Mouse (Mus musculus) lung, embryonic 16.5 days (tissue): Measurements from ENCODE around the gene Plxnb3. TPM values are rescaled to one million over a fixed set of nuclear protein-coding genes. Genes with fewer than 3 reads are reported as not detected.

Source experiments
- ATAC-seq: fragments of 200-750 bp; cut with Nextera tagmentation; 2 replicates; pipeline ENCODE4 v1.8.0; 2017; ENCODE audit warnings: low read depth, mild to moderate bottlenecking, moderate library complexity
- H3K27ac ChIP-seq: fragments of 300-500 bp; sonication (generic); 2 replicates; pipeline ENCODE4 v1.5.1; 2014; ENCODE audit warnings: mild to moderate bottlenecking, control low read depth, low read length
- H3K27me3 ChIP-seq: fragments of 300-500 bp; sonication (generic); 2 replicates; pipeline ENCODE4 v1.6.1; 2014; ENCODE audit warnings: low read depth, low read length, mixed read lengths; ENCODE audit not compliant: control insufficient read depth, insufficient read depth
- H3K36me3 ChIP-seq: fragments of 300-500 bp; sonication (generic); 2 replicates; pipeline ENCODE4 v1.6.1; 2014; ENCODE audit warnings: low read length; ENCODE audit not compliant: control insufficient read depth, insufficient read depth
- H3K4me1 ChIP-seq: fragments of 300-500 bp; sonication (generic); replicated peaks from 2 replicates; pipeline ENCODE4 v1.6.1; 2014; ENCODE audit warnings: low read length, mixed read lengths; ENCODE audit not compliant: control insufficient read depth, insufficient read depth
- H3K4me2 ChIP-seq: fragments of 300-500 bp; sonication (generic); 2 replicates; pipeline ENCODE4 v1.6.1; 2014; ENCODE audit warnings: low read depth, low read length, control low read depth
- H3K4me3 ChIP-seq: fragments of 300-500 bp; sonication (generic); 2 replicates; pipeline ENCODE4 v1.5.1; 2014; ENCODE audit warnings: mild to moderate bottlenecking, low read length, control low read depth
- H3K9ac ChIP-seq: fragments of 300-500 bp; sonication (generic); 2 replicates; pipeline ENCODE4 v1.6.1; 2014; ENCODE audit warnings: low read length, control low read depth
- H3K9me3 ChIP-seq: fragments of 300-500 bp; sonication (generic); 2 replicates; pipeline ENCODE4 v1.6.1; 2016; ENCODE audit warnings: low read length; ENCODE audit not compliant: control insufficient read depth
- WGBS: fragments of 180-500 bp; shearing (Covaris S2); extraction: QIAGEN DNeasy Blood & Tissue Kit; methylation state at CpG from one replicate; pipeline ENCODE4 v1.1.7; 2014; 5-methylcytosine and 5-hydroxymethylcytosine counted together
- polyA plus RNA-seq: library from polyadenylated mRNA; unstranded; fragments of >200 nt; fragmentation: Nextera tagmentation; extraction: Ambion mirVana; gene quantifications from 2 replicates; pipeline ENCODE4 v1.2.1, GENCODE M21; 2015

The Plxnb3 gene
- polyA plus RNA-seq, 1 experiment from 2014 or later, result 0.35 TPM

GRCm38 (mm10) chrX:73774802-73775483 is 18.1 kb downstream of the Plxnb3 start:
- H3K9ac ChIP-seq, result no peak overlapping the region
- no peak overlapping the region; the same call in 1 of the 2 replicates for H3K27ac ChIP-seq
- no peaks in the 10 kb centered on the region for H3K27me3 ChIP-seq
- ATAC-seq, result peak; percentile 84
- no peak overlapping the region for H3K4me3 ChIP-seq
- no peaks in the 10 kb centered on the region for H3K9me3 ChIP-seq
- no peaks in the 10 kb centered on the region for H3K4me1 ChIP-seq
- H3K4me2 ChIP-seq, result no peak overlapping the region
- WGBS, result 63% methylated on average over 10 of the region's 10 CpGs
- H3K36me3 ChIP-seq, result 0 out of 2 replicates have a peak, but pooled peaks cover 8% of the 10 kb centered on the region

GRCm38 (mm10) chrX:73782227-73782626 is 25.3 kb downstream of the Plxnb3 start:
- Histone ChIP-seq H3K27me3 (no peaks in the 10 kb centered on the region), H3K9me3 (no peaks in the 10 kb centered on the region), H3K36me3 (peaks cover 12% of the 10 kb centered on the region), H3K4me3 (no peak overlapping the region), H3K9ac (no peak overlapping the region), H3K27ac (no peak overlapping the region), H3K4me1 (peaks cover 6% of the 10 kb centered on the region), H3K4me2 (no peak overlapping the region)
- 86% methylated on average over 3 of the region's 3 CpGs for WGBS
- ATAC-seq, result no peak

GRCm38 (mm10) chrX:73785666-73786065 is 28.8 kb downstream of the Plxnb3 start:
- peak overlapping the region; percentile 66 for H3K9ac ChIP-seq
- H3K27ac ChIP-seq, result peak overlapping the region; percentile 93
- H3K27me3 ChIP-seq, result no peaks in the 10 kb centered on the region
- no peak for ATAC-seq
- peak overlapping the region; percentile 66 for H3K4me2 ChIP-seq
- H3K4me3 ChIP-seq, result peak overlapping the region; percentile 69
- peaks cover 3% of the 10 kb centered on the region for H3K36me3 ChIP-seq
- peaks cover 12% of the 10 kb centered on the region for H3K4me1 ChIP-seq
- no peaks in the 10 kb centered on the region for H3K9me3 ChIP-seq

GRCm38 (mm10) chrX:73786364-73787224 is 29.7 kb downstream of the Plxnb3 start, which contains the start of the genes Idh3g and Ssr4:
Idh3g (minus strand) TSS chrX:73786897.
Ssr4 (plus strand) TSS chrX:73787028.
- peak; percentile 98 for ATAC-seq
- Histone ChIP-seq H3K9me3 (no peaks in the 10 kb centered on the region), H3K4me2 (peak within 1 kb of the TSS; percentile 66), H3K4me1 (peaks cover 12% of the 10 kb centered on the region), H3K9ac (peak within 1 kb of the TSS; percentile 80), H3K27me3 (no peaks in the 10 kb centered on the region), H3K4me3 (peak within 1 kb of the TSS; percentile 69), H3K36me3 (peaks cover 5% of the 10 kb centered on the region), H3K27ac (peak within 1 kb of the TSS; percentile 93)
- 18% methylated on average over 44 of the region's 52 CpGs for WGBS

GRCm38 (mm10) chrX:73787225-73787558 is 30.3 kb downstream of the Plxnb3 start:
- Histone ChIP-seq H3K27ac (peak overlapping the region; percentile 79), H3K36me3 (peaks cover 5% of the 10 kb centered on the region; the same call in 1 of the 2 replicates), H3K4me3 (peak overlapping the region; percentile 69), H3K9me3 (no peaks in the 10 kb centered on the region), H3K4me1 (peaks cover 12% of the 10 kb centered on the region), H3K4me2 (peak overlapping the region; percentile 62), H3K9ac (peak overlapping the region; percentile 80), H3K27me3 (no peaks in the 10 kb centered on the region)
- 20% methylated on average over 16 of the region's 22 CpGs for WGBS
- ATAC-seq, result no peak; the same call in 1 of the 2 replicates

DNA sequence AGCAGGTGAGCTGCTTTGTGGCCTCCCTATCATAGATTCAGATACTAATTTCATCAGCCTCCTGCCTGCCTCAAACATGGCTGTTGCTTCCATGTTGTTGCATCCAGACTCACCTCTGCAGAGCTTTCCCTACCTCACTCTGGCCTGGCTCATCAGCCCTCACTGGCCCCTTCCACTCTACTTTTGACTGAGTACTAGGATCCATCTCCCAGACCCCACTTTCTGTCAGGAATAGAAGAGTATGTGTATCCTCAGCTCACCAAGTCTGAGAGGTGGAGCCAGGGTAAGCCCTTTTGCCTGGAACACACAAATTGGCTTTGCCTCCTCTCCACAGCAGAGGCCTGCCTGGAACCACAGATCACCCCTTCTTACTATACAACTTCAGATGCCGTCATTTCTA is 31.6 kb downstream of the Plxnb3 start:
- peak overlapping the region; percentile 62 for H3K4me2 ChIP-seq
- H3K27me3 ChIP-seq, result no peaks in the 10 kb centered on the region
- H3K27ac ChIP-seq, result no peak overlapping the region
- peaks cover 5% of the 10 kb centered on the region; the same call in 1 of the 2 replicates for H3K36me3 ChIP-seq
- H3K9me3 ChIP-seq, result no peaks in the 10 kb centered on the region
- 76% methylated on average over 1 of the region's 1 CpGs for WGBS
- peaks cover 12% of the 10 kb centered on the region for H3K4me1 ChIP-seq
- H3K9ac ChIP-seq, result peak overlapping the region; percentile 80; the same call in 1 of the 2 replicates
- H3K4me3 ChIP-seq, result no peak overlapping the region; the same call in 1 of the 2 replicates
- ATAC-seq, result no peak

DNA sequence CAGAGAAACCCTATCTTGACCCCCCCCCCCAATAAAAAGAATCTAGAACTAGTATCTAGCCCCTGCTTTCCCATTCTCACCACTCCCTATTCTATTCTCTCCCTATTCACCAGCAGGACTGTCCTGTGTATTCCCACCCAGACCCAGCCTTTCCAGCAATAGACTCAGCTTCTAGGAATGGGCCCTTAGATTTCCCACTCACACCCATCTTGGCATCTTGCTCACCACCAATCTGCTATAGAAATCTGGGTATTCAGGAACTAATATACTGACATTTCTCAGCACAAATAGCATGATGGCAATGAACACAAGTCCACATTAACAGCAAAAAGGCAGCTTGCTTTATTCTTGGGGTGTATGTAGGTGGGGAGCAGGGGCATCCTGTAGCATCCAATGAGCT is 36.1 kb downstream of the Plxnb3 start:
- no peak overlapping the region for H3K4me3 ChIP-seq
- H3K9me3 ChIP-seq, result no peaks in the 10 kb centered on the region
- H3K9ac ChIP-seq, result no peak overlapping the region
- no peak for ATAC-seq
- peaks cover 4% of the 10 kb centered on the region; the same call in 1 of the 2 replicates for H3K4me1 ChIP-seq
- no peak overlapping the region for H3K4me2 ChIP-seq
- H3K27ac ChIP-seq, result no peak overlapping the region
- peaks cover 5% of the 10 kb centered on the region; the same call in 1 of the 2 replicates for H3K36me3 ChIP-seq
- H3K27me3 ChIP-seq, result no peaks in the 10 kb centered on the region

- H3K9me3 ChIP-seq, result no peaks in the 10 kb centered on the region
Measured at GRCm38 (mm10) chrX:73793505-73793904, 36.6 kb downstream of the Plxnb3 start.

DNA sequence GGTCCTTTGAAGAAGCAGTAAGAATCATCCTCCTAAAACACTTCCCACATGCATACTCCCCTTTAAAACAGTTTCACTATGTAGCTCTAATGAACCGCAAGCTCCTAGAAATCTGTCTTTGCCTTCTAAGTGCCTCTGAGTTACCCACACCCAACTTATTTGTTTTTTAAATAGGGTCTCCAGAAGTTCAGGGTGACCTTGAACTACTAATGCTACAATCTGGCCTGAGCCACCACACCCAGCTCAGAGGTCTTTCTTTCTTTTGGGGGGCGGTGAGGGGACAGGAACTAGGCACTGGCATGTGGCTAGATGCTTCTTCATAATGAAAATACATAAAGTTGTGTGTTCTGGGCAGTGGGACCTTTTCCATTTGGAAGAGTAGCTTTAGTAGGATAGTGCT is 40.6 kb downstream of the Plxnb3 start:
- Histone ChIP-seq H3K9ac (no peak overlapping the region), H3K9me3 (no peaks in the 10 kb centered on the region), H3K4me1 (no peaks in the 10 kb centered on the region), H3K4me2 (no peak overlapping the region), H3K4me3 (no peak overlapping the region), H3K27ac (no peak overlapping the region), H3K27me3 (no peaks in the 10 kb centered on the region), H3K36me3 (no peaks in the 10 kb centered on the region)
- no peak for ATAC-seq
- WGBS, result 83% methylated on average over 2 of the region's 2 CpGs

More at GRCm38 (mm10) chrX:73793505-73793904, 36.6 kb downstream of the Plxnb3 start:
- no peak for ATAC-seq
- H3K36me3 ChIP-seq, result peaks cover 5% of the 10 kb centered on the region; the same call in 1 of the 2 replicates
- no peaks in the 10 kb centered on the region for H3K4me1 ChIP-seq
- H3K9ac ChIP-seq, result no peak overlapping the region
- no peak overlapping the region for H3K27ac ChIP-seq
- WGBS, result 13% methylated on average over 1 of the region's 1 CpGs
- H3K4me3 ChIP-seq, result no peak overlapping the region
- H3K4me2 ChIP-seq, result no peak overlapping the region
- no peaks in the 10 kb centered on the region for H3K27me3 ChIP-seq
